Mouse (Mus musculus) urinary bladder, postnatal 14 days (tissue): ENCODE measurements around the gene Erp44.
A peak's percentile ranks its signal among the peaks of the same experiment; 100 is the strongest.

Source experiments
- DNase-seq: peaks from one replicate; pipeline ENCODE4 v3.0.0; 2021; ENCODE audit warnings: low spot score

Erp44 gene

DNA sequence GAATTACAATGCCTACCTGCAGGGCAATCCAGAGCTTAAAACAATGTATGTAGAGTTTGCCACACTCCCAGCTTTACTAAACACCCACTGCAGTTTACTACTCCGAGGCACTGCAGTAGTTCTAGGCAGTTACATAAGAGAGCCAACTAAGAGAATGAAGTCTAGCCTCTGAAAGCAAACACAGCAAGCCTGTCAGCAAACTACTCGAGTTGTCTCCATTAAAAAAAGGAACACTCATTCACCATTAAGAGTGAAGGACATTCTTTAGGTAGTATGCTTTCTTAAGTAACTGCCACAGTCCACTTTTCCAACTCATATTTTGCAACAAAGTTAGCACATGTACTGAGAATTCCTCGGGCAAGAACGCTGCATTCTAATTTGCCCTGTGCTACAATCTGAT, 40.3 kb downstream of the Erp44 start:
- DNase-seq: no peak

DNA sequence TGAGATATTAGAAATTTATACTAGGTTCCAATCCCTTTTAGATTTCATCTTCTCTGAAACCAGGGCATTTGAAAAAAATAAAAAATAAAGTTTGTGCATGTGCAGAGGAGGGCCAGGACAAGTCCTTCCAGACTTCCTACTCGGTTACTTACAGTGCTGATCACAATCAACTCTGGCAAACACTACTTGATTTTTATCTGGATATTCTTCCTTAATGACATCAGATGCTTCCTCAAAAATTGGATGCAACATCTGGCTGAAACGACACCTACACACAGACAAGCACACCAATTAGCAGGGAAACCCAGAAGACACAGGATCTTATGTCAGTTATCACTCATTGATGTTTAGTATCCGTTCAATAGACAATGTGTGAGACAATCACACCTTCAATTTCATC, 42.6 kb downstream of the Erp44 start:
- no peak for DNase-seq

- DNase-seq: peak; percentile 45
Observed at GRCm38 (mm10) chr4:48226800-48227199, 52.6 kb downstream of the Erp44 start.

- peak; percentile 68 for DNase-seq
Observed at GRCm38 (mm10) chr4:48225604-48226003, 53.8 kb downstream of the Erp44 start.

DNA sequence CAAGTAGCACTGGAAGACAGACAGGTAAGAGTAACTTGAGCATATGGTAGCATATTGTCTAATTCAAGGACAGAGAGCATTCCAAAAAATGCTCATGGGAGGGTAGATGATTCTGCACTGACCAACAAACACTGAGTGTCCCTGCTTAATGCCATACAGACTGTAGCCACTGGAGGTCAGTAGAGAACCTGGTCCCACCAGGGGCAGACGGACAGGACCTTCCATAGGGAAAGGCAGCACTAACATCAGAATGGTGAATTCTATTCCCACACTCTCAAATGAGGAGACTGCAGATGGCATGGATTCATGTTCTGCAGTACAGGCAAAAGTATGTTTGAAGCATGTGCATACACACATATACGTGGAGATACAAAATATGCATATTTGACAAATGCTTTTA, 54.2 kb downstream of the Erp44 start:
- peak; percentile 82 for DNase-seq

DNA sequence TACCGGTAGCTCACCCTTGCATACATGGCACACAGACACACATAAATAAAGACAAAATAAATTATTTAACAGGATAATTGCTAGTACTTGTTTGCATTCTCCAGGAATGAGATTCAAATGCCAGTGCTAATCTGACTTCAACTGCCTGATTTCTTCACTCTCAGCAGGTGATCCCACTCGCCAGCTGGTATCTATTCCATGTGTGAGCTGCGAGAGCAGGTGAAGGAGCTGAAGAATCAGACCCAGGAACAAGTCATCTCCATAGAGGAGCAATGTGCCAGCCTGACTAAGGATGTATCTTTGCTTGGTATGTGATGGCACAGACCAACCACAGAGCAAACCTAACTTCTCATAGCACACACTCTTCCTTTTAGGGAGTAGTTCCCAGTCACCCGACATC, 75.8 kb downstream of the Erp44 start:
- DNase-seq: no peak

- no peak for DNase-seq
Observed at GRCm38 (mm10) chr4:48198447-48198846, 80.9 kb downstream of the Erp44 start.

GRCm38 (mm10) chr4:48197925-48198324, 81.4 kb downstream of the Erp44 start:
- DNase-seq: no peak

- no peak for DNase-seq
Observed at GRCm38 (mm10) chr4:48182115-48182806, 97.1 kb downstream of the Erp44 start.

GRCm38 (mm10) chr4:48181366-48181765, 98.0 kb downstream of the Erp44 start:
- no peak for DNase-seq

DNA sequence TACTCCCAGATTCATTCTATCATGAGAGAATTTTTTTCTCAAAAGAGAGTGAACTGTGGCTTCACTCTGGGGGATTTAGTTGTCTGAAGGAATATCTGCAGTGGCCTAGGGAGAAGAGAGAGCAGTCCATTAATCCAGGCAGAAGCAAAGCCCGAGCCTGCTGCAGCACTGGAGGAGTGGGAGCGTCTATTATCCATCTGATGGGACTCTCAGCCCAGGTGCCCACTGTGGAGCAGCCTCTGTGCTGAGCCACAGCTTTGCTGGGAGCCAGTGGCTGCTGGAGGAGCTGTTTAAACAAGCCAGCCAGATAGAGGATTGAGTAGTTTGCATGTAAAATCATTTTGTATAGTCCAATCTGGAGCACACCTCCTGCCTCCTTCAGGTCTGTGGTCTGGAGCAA, 98.4 kb downstream of the Erp44 start:
- no peak for DNase-seq

DNA sequence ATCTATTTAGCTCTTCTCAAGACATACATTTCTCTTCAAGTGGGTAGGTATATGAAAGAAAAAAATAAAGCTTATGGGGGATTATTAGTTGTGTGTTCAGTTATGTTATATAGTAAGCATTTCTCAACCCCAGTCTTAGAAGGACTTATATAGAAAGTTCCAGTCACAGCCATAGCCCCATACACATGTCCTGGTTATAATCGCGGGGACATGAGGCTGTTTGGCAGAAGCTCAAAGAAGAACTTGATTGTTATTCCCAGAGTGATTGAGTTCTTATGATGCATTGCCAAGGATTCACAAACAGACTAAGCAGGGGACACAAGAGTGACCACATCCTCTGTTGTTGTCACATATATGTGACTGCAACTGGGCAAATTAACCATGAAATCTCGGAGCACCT, 103.7 kb downstream of the Erp44 start:
- DNase-seq: no peak

- no peak for DNase-seq
Observed at GRCm38 (mm10) chr4:48163851-48164250, 115.5 kb downstream of the Erp44 start.

DNA sequence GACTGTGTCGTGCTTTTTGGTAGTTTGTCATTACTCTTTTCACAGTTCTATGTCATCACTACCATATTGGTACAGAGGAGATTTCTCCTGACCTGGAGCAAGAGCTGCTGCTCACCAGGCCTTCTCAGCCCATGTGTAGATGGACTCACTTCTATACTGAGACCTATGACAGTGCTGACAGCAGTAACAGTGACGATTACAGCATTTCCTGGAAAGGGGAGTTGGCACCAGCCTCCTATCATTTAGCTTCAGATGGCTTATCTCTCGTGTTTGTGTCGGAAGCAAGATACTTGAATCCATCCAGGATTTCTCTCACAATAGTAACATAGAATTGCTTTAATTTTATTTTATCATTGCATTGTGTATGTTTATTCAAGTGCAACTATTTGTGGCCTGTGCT, 119.0 kb downstream of the Erp44 start:
- DNase-seq: no peak

DNA sequence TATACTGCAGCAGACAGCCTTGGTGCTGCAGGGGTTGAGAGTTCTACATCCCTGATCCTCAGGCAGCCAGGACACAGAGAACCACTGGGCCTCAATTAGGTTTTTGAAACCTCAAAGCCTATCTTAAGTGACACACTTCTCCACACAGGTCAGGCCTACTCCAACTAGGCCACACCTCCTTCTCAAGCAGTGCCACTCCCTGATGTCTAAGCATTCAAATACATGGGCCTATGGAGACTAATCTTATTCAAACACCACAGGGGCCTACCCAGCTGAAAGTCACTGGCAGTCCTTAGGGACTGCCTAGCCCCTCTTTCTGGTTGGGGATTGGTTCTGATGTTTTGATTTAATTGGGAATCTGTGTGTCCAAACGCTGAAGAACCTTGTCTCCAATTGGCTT, 123.5 kb downstream of the Erp44 start:
- DNase-seq: no peak

DNA sequence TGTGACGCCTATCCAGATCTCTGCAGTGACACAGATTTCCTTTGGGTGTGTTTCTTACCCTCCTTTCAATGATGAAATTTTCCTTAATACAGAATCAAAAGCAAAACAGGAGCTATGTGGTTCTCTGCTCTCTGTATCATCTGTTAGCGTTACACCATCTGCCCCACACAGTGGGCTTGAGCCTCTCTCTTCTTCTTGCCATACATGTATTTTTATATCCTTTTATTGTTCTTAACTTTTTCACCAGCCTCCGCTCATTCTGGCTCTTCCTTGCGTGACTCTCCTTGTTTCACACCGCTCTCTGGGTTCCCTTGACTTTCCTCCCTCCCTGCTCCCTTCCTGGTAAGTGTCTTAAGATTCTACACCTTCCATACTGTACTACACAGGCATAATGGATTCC, 126.1 kb downstream of the Erp44 start:
- DNase-seq: no peak

DNA sequence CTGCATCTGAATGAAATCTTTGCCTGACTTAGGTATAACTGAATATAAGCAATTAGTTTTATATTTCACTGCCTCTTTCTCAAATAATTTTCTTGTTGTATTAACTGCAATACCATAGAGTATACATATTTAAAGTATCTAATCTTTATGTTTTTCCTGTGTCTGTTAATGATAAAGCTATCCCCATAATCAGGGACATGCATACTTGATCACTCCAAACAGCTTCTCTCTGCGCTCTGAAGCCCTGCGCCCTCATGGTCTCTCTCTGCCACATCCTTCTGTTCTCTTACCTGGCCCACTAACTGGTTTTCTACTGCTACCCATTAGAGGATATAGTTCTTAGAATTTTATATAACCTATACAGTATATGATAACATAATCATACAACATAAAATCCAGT, 129.9 kb downstream of the Erp44 start:
- DNase-seq: no peak
